Mouse (Mus musculus) neural tube, embryonic 11.5 days (tissue): ENCODE results near the gene Angel1. TPM values are rescaled to one million over a fixed set of nuclear protein-coding genes. Genes with fewer than 3 reads are reported as not detected.

Source experiments
- ATAC-seq: fragments of 200-750 bp; cut with Nextera tagmentation; 2 replicates; pipeline ENCODE4 v1.8.0; 2017; ENCODE audit warnings: moderate number of reproducible peaks, mild to moderate bottlenecking, moderate TSS enrichment, moderate library complexity; ENCODE audit not compliant: insufficient read depth, low FRiP score, low TSS enrichment
- DNase-seq: peaks from one replicate; pipeline ENCODE4 v3.0.0-alpha.2; 2015; ENCODE audit warnings: low spot score
- H3K27ac ChIP-seq: fragments of 300-500 bp; sonication (generic); 2 replicates; pipeline ENCODE4 v1.5.1; 2014; ENCODE audit warnings: low read depth, mild to moderate bottlenecking, low read length
- H3K27me3 ChIP-seq: fragments of 300-500 bp; sonication (generic); 2 replicates; pipeline ENCODE4 v1.6.1; 2014; ENCODE audit warnings: mild to moderate bottlenecking, low read length, mixed read lengths; ENCODE audit not compliant: control insufficient read depth, insufficient read depth
- H3K36me3 ChIP-seq: fragments of 300-500 bp; sonication (generic); 2 replicates; pipeline ENCODE4 v1.6.1; 2014; ENCODE audit warnings: mild to moderate bottlenecking, low read length, moderate library complexity, mixed read lengths; ENCODE audit not compliant: control insufficient read depth, insufficient read depth
- H3K4me1 ChIP-seq: fragments of 300-500 bp; sonication (generic); 2 replicates; pipeline ENCODE4 v1.6.1; 2014; ENCODE audit warnings: low read length, mixed read lengths; ENCODE audit not compliant: control insufficient read depth, insufficient read depth
- H3K4me2 ChIP-seq: fragments of 300-500 bp; sonication (generic); 2 replicates; pipeline ENCODE4 v1.6.1; 2014; ENCODE audit warnings: low read depth, mild to moderate bottlenecking, moderate library complexity
- H3K4me3 ChIP-seq: fragments of 300-500 bp; sonication (generic); 2 replicates; pipeline ENCODE4 v1.5.1; 2014; ENCODE audit warnings: low read depth, low read length
- H3K9ac ChIP-seq: fragments of 300-500 bp; sonication (generic); 2 replicates; pipeline ENCODE4 v1.6.1; 2014; ENCODE audit warnings: mild to moderate bottlenecking, low read length
- H3K9me3 ChIP-seq: fragments of 300-500 bp; sonication (generic); 2 replicates; pipeline ENCODE4 v1.6.1; 2016; ENCODE audit warnings: low read length; ENCODE audit not compliant: control insufficient read depth
- WGBS: fragments of 180-500 bp; shearing (Covaris S2); extraction: QIAGEN DNeasy Blood & Tissue Kit; methylation state at CpG from one replicate; pipeline ENCODE4 v1.1.7; 2014; 5-methylcytosine and 5-hydroxymethylcytosine counted together
- polyA plus RNA-seq: library from polyadenylated mRNA; unstranded; fragments of >200 nt; fragmentation: Nextera tagmentation; extraction: Ambion mirVana; gene quantifications from 2 replicates; pipeline ENCODE4 v1.2.1, GENCODE M21; 2014

Angel1 gene
- polyA plus RNA-seq, 1 experiment from 2014 or later, result 14.8 TPM

GRCm38 (mm10) chr12:86679991-86680491 lies 46.2 kb downstream of the Angel1 start:
- no peak for ATAC-seq
- no peaks in the 10 kb centered on the region for H3K27me3 ChIP-seq
- 24% methylated on average over 12 of the region's 12 CpGs for WGBS
- peak overlapping the region; percentile 91 for H3K4me3 ChIP-seq
- no peaks in the 10 kb centered on the region for H3K9me3 ChIP-seq
- H3K4me1 ChIP-seq, result peaks cover 17% of the 10 kb centered on the region
- peak overlapping the region; percentile 99 for H3K27ac ChIP-seq
- H3K9ac ChIP-seq, result peak overlapping the region; percentile 98
- H3K4me2 ChIP-seq, result peak overlapping the region; percentile 84
- peaks cover 2% of the 10 kb centered on the region; the same call in 1 of the 2 replicates for H3K36me3 ChIP-seq
- no peak for DNase-seq

DNA sequence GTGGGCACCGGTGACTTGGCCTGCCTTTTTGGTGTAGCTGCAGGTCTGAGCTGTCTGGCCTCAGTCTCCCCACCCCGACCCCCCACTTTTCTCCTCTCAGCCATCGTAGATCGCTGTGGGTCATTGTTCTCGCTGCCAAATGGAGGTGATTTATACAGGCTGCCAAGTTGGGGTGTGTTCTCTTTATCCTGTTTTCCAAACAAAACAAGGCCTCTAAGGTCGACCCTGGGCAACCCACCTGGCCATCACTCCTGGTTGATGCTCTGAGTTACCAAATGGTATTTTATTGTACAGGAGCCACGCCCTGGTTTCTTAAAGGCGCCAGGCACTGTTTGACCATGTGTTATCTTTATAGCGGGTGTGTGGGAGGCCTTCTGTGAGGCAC lies 46.7 kb downstream of the Angel1 start:
- peak overlapping the region; percentile 84 for H3K4me2 ChIP-seq
- peak; percentile 24; the same call in 1 of the 2 replicates for ATAC-seq
- H3K9ac ChIP-seq, result peak overlapping the region; percentile 98
- peaks cover 17% of the 10 kb centered on the region for H3K4me1 ChIP-seq
- peaks cover 2% of the 10 kb centered on the region; the same call in 1 of the 2 replicates for H3K36me3 ChIP-seq
- 1% methylated on average over 9 of the region's 9 CpGs for WGBS
- peak overlapping the region; percentile 91 for H3K4me3 ChIP-seq
- no peaks in the 10 kb centered on the region for H3K27me3 ChIP-seq
- H3K9me3 ChIP-seq, result no peaks in the 10 kb centered on the region
- H3K27ac ChIP-seq, result peak overlapping the region; percentile 99
- DNase-seq, result peak; percentile 64

GRCm38 (mm10) chr12:86678591-86679545 lies 47.4 kb downstream of the Angel1 start, which contains the start of gene Vash1:
TSS of gene Vash1 (plus strand) at chr12:86678700.
- peak within 1 kb of the TSS; percentile 84 for H3K4me2 ChIP-seq

GRCm38 (mm10) chr12:86672507-86672906 lies 53.8 kb downstream of the Angel1 start:
- Histone ChIP-seq H3K36me3 (no peaks in the 10 kb centered on the region), H3K4me1 (no peaks in the 10 kb centered on the region), H3K27me3 (no peaks in the 10 kb centered on the region), H3K4me3 (no peak overlapping the region), H3K9me3 (no peaks in the 10 kb centered on the region), H3K4me2 (no peak overlapping the region), H3K27ac (no peak overlapping the region), H3K9ac (no peak overlapping the region)
- 81% methylated on average over 5 of the region's 5 CpGs for WGBS
- ATAC-seq, result no peak
- DNase-seq, result no peak

More at GRCm38 (mm10) chr12:86678591-86679545, 47.4 kb downstream of the Angel1 start, which contains the start of gene Vash1:
- H3K4me3 ChIP-seq, result peak within 1 kb of the TSS; percentile 91
- under 1% methylated on average over 68 of the region's 94 CpGs for WGBS
- peaks cover 2% of the 10 kb centered on the region; the same call in 1 of the 2 replicates for H3K36me3 ChIP-seq
- peak within 1 kb of the TSS; percentile 98 for H3K9ac ChIP-seq
- H3K27ac ChIP-seq, result peak within 1 kb of the TSS; percentile 99
- DNase-seq, result peak; percentile 90
- H3K4me1 ChIP-seq, result peaks cover 17% of the 10 kb centered on the region
- H3K9me3 ChIP-seq, result no peaks in the 10 kb centered on the region
- no peaks in the 10 kb centered on the region for H3K27me3 ChIP-seq
- ATAC-seq, result peak; percentile 75

- no peak for DNase-seq
- Histone ChIP-seq H3K36me3 (no peaks in the 10 kb centered on the region), H3K9ac (no peak overlapping the region), H3K4me3 (no peak overlapping the region), H3K27ac (no peak overlapping the region), H3K9me3 (no peaks in the 10 kb centered on the region), H3K4me1 (no peaks in the 10 kb centered on the region), H3K27me3 (no peaks in the 10 kb centered on the region), H3K4me2 (no peak overlapping the region)
- ATAC-seq, result no peak
- 83% methylated on average over 4 of the region's 4 CpGs for WGBS
These were observed 54.2 kb downstream of the Angel1 start for GRCm38 (mm10) chr12:86672105-86672504.

DNA sequence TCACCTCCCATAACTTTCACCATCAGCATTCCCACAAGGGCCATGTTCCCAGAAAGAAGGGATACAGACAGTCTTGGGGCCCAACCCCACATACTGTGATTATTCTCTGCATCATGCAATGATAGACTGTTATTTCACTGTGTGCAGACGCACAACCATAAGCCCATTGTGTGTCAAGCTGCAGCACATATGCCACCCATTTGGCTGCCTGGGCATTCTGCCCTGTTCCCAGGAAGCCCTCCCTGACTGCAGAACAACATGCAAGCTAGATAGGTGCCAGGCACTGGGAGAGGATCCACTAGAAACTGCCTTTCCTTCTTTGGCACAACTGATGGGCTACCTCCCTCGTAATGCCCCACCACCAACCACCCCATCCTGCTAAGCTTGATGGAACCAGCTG lies 57.9 kb downstream of the Angel1 start:
- no peak overlapping the region for H3K27ac ChIP-seq
- ATAC-seq (no peak), DNase-seq (no peak)
- 100% methylated on average over 2 of the region's 2 CpGs for WGBS
- no peak overlapping the region for H3K9ac ChIP-seq
- H3K4me3 ChIP-seq, result no peak overlapping the region
- no peaks in the 10 kb centered on the region for H3K9me3 ChIP-seq
- H3K4me1 ChIP-seq, result no peaks in the 10 kb centered on the region
- no peaks in the 10 kb centered on the region for H3K36me3 ChIP-seq
- H3K4me2 ChIP-seq, result no peak overlapping the region
- H3K27me3 ChIP-seq, result no peaks in the 10 kb centered on the region

DNA sequence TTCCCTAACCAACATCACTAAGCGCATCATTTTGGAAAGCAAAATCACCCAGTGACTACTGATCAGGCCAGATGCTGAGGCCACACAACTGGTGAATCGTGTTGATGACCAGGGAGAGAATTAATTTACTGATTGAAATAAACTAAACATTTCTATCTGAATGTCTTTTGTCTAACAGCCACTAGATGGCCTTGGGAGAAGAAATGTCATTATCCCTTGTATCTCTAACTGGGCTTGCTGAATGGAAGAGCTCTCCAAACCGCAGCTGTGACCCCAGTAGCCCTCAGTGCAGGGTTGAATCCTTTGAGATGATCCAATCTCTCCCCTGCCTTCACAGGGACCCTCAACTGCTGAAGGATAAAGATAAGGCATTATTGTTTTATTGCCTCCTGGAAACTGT lies 60.6 kb downstream of the Angel1 start:
- no peak overlapping the region for H3K27ac ChIP-seq
- no peaks in the 10 kb centered on the region for H3K36me3 ChIP-seq
- 79% methylated on average over 3 of the region's 3 CpGs for WGBS
- DNase-seq (no peak), ATAC-seq (no peak)
- no peaks in the 10 kb centered on the region for H3K9me3 ChIP-seq
- H3K4me2 ChIP-seq, result no peak overlapping the region
- no peaks in the 10 kb centered on the region for H3K27me3 ChIP-seq
- no peak overlapping the region for H3K9ac ChIP-seq
- no peaks in the 10 kb centered on the region for H3K4me1 ChIP-seq
- H3K4me3 ChIP-seq, result no peak overlapping the region

GRCm38 (mm10) chr12:86660466-86660865 lies 65.8 kb downstream of the Angel1 start:
- Histone ChIP-seq H3K4me1 (peaks cover 2% of the 10 kb centered on the region; the same call in 1 of the 2 replicates), H3K9me3 (no peaks in the 10 kb centered on the region), H3K9ac (no peak overlapping the region), H3K27ac (no peak overlapping the region), H3K27me3 (no peaks in the 10 kb centered on the region), H3K4me3 (no peak overlapping the region), H3K4me2 (no peak overlapping the region), H3K36me3 (no peaks in the 10 kb centered on the region)
- WGBS, result 79% methylated on average over 2 of the region's 2 CpGs
- DNase-seq, result no peak
- ATAC-seq, result no peak
